Mouse (Mus musculus): ENCODE measurements around the gene Fbxo5.

DNA sequence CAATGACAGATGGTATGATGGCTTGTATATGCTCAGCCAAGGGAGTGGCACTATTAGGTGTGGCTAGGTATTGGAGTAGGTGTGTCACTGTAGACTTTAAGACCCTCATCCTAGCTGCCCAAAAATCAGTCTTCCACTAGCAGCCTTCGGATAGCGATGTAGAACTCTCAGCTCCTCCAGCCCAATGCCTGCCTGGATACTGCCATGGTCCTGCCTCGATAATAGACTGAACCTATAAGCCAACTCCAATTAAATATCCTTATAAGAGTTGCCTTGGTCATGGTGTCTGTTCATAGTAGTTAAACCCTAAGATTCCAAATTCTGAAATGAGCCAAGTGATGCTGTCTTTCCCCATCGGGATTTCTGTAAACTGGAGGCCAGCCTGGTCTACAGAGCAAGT, 7.3 kb downstream of the Fbxo5 start:
- TF ChIP-seq CTCF (IDR thresholded peaks at IDR 0.05; ENCODE audit: insufficient read depth, low read length) = no peak
- TF ChIP-seq POLR2A (IDR thresholded peaks at IDR 0.05; ENCODE audit: borderline replicate concordance, extremely low read depth, low read depth, low read length) = no peak
